Mouse (Mus musculus): ENCODE data around the gene Gpalpp1. TPM values are rescaled to one million over a fixed set of nuclear protein-coding genes. Genes with fewer than 3 reads are reported as not detected.

Gene Gpalpp1
- polyA plus RNA-seq, 1 experiment from 2014 or later = 16.1 TPM

DNA sequence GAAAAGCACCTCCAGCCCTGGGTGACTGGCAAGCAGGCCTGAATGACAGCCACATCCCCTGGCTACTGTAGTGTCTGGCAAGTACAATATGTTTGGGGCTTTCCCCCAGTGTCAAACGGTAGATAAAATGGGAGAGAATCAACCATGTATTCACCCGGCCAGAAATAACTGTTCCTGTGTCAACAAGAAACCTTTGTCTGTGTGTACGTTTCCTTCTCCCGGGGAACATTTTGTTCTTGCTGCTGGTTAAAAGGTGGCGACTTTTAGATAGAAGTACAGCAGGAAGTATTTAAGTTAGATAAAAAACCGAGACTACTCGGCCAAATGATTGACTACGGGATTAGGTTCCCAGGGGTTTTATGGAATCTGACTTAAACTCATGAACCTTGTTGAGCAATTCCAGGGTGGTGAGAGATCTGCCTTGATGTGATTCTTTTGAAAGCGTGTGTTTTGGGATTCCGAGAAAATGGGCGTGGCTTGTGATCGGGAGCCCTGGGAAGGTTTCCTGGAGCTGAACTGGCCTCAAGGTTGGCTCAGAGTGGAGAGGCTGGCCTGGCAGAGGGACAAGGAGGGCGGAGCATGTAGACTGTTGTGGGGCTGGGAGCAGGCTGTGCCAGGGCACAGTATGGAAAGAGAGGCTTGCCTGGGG, 39.1 kb upstream of the Gpalpp1 start:
- no peaks in the 10 kb centered on the region for H3K9me3 ChIP-seq (ENCODE audit: control insufficient read depth, low read length)
- H3K4me2 ChIP-seq (ENCODE audit: low read length) = peak overlapping the region; percentile 14
- WGBS = 34% methylated on average over 13 of the region's 13 CpGs
- no peaks in the 10 kb centered on the region for H3K27me3 ChIP-seq (replicated peaks; ENCODE audit: control insufficient read depth, insufficient read depth, low read length)
- ATAC-seq = no peak
- H3K27ac ChIP-seq (ENCODE audit: low read length) = no peak overlapping the region
- no peak overlapping the region for H3K9ac ChIP-seq (replicated peaks; ENCODE audit: low read depth, low read length)
- no peaks in the 10 kb centered on the region for H3K36me3 ChIP-seq (ENCODE audit: control insufficient read depth, insufficient read depth)
- no peak overlapping the region for H3K4me3 ChIP-seq (replicated peaks; ENCODE audit: low read length)
- H3K4me1 ChIP-seq (replicated peaks; ENCODE audit: control insufficient read depth, insufficient read depth, low read length) = peaks cover 26% of the 10 kb centered on the region

DNA sequence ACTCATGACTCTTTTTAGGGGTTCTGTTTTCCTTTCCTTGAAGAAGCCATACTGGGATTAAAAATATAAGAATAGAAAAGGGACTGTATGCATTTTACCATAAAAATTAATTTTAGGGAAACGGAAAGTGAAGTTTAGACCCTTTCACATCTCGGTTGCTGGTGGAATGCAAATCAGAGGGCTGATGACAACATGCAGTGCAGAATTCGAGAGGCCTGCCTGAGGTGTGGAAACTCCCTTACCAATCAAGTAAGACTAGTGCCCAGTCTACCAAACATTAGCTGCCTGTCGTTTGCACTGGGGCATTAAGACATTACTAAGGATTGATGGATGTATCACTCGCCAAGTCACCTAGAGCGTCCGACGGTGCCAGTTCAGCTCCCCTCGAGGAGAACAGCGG, 37.7 kb upstream of the Gpalpp1 start:
- whole genome bisulfite sequencing = 90% methylated on average over 10 of the region's 10 CpGs
- H3K9me3 ChIP-seq (ENCODE audit: control insufficient read depth, low read length) = no peaks in the 10 kb centered on the region
- no peak for ATAC-seq

GRCm38 (mm10) chr14:76147061-76147460, 36.5 kb upstream of the Gpalpp1 start:
- Histone ChIP-seq H3K36me3 (ENCODE audit: control insufficient read depth, insufficient read depth) (no peaks in the 10 kb centered on the region), H3K4me2 (ENCODE audit: low read length) (no peak overlapping the region), H3K9ac (replicated peaks; ENCODE audit: low read depth, low read length) (no peak overlapping the region), H3K27me3 (replicated peaks; ENCODE audit: control insufficient read depth, insufficient read depth, low read length) (no peaks in the 10 kb centered on the region), H3K4me3 (replicated peaks; ENCODE audit: low read length) (no peak overlapping the region), H3K4me1 (replicated peaks; ENCODE audit: control insufficient read depth, insufficient read depth, low read length) (peaks cover 19% of the 10 kb centered on the region), H3K9me3 (ENCODE audit: control insufficient read depth, low read length) (no peaks in the 10 kb centered on the region), H3K27ac (ENCODE audit: low read length) (no peak overlapping the region)
- ATAC-seq = no peak
- 85% methylated on average over 6 of the region's 6 CpGs for WGBS

More for the DNA sequence above, 37.7 kb upstream of the Gpalpp1 start:
- no peaks in the 10 kb centered on the region for H3K27me3 ChIP-seq (replicated peaks; ENCODE audit: control insufficient read depth, insufficient read depth, low read length)
- H3K4me2 ChIP-seq (ENCODE audit: low read length) = no peak overlapping the region
- no peak overlapping the region for H3K9ac ChIP-seq (replicated peaks; ENCODE audit: low read depth, low read length)
- peaks cover 23% of the 10 kb centered on the region for H3K4me1 ChIP-seq (replicated peaks; ENCODE audit: control insufficient read depth, insufficient read depth, low read length)
- no peak overlapping the region for H3K4me3 ChIP-seq (replicated peaks; ENCODE audit: low read length)
- H3K27ac ChIP-seq (ENCODE audit: low read length) = no peak overlapping the region
- H3K36me3 ChIP-seq (ENCODE audit: control insufficient read depth, insufficient read depth) = no peaks in the 10 kb centered on the region

DNA sequence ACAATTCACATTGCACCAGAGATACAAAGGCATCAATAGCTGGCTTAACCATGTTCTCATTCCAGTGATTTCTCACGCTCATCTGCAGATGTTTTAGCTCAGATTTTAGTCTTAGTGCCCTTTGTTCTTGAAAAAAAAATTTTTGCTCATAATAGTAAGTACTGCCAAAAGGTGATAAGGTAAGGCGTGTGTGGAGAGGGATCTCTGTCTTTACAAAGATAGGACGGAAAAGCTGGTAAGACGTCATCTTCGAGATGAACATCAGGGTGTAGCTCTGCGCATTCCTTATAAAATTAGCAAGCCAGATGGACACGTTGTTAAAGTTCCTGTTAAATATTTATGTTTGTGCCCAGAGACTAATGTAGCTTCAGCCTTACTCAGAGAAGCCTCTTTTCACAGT, 35.3 kb upstream of the Gpalpp1 start:
- WGBS = 58% methylated on average over 7 of the region's 7 CpGs
- Histone ChIP-seq H3K36me3 (ENCODE audit: control insufficient read depth, insufficient read depth) (no peaks in the 10 kb centered on the region), H3K27me3 (replicated peaks; ENCODE audit: control insufficient read depth, insufficient read depth, low read length) (no peaks in the 10 kb centered on the region), H3K4me3 (replicated peaks; ENCODE audit: low read length) (no peak overlapping the region), H3K4me1 (replicated peaks; ENCODE audit: control insufficient read depth, insufficient read depth, low read length) (peaks cover 11% of the 10 kb centered on the region), H3K27ac (ENCODE audit: low read length) (no peak overlapping the region), H3K9me3 (ENCODE audit: control insufficient read depth, low read length) (no peaks in the 10 kb centered on the region), H3K9ac (replicated peaks; ENCODE audit: low read depth, low read length) (no peak overlapping the region), H3K4me2 (ENCODE audit: low read length) (no peak overlapping the region)
- ATAC-seq = no peak

DNA sequence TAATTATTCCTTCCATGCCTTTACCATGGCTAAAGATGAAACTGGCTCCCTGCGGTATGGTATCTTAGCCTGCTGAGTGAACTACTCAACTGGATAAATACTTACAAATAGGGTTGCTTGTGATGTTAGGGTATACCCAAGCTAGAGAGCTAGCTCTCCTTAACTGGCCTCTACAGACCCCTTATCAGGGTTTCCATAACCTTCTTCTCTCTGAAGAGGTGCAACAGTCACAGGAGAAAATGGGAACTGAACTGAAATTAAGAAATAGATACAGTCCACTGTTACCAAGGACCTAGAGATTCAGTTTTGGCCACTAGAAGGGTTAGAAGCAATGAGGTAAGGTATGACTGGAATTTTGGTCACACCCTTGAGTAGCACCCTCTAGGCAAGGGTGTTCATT, 34.7 kb upstream of the Gpalpp1 start:
- Histone ChIP-seq H3K4me3 (replicated peaks; ENCODE audit: low read length) (no peak overlapping the region), H3K4me2 (ENCODE audit: low read length) (no peak overlapping the region), H3K9me3 (ENCODE audit: control insufficient read depth, low read length) (no peaks in the 10 kb centered on the region), H3K27me3 (replicated peaks; ENCODE audit: control insufficient read depth, insufficient read depth, low read length) (no peaks in the 10 kb centered on the region), H3K27ac (ENCODE audit: low read length) (no peak overlapping the region), H3K36me3 (ENCODE audit: control insufficient read depth, insufficient read depth) (no peaks in the 10 kb centered on the region), H3K9ac (replicated peaks; ENCODE audit: low read depth, low read length) (no peak overlapping the region), H3K4me1 (replicated peaks; ENCODE audit: control insufficient read depth, insufficient read depth, low read length) (peaks cover 5% of the 10 kb centered on the region)
- 100% methylated on average over 1 of the region's 1 CpGs for WGBS
- no peak for ATAC-seq

- no peak for ATAC-seq
Measured at GRCm38 (mm10) chr14:76134975-76135374, 24.4 kb upstream of the Gpalpp1 start.

GRCm38 (mm10) chr14:76128174-76128573, 17.6 kb upstream of the Gpalpp1 start:
- no peaks in the 10 kb centered on the region for H3K9me3 ChIP-seq (ENCODE audit: control insufficient read depth, low read length)
- H3K27me3 ChIP-seq (replicated peaks; ENCODE audit: control insufficient read depth, insufficient read depth, low read length) = no peaks in the 10 kb centered on the region
- peaks cover 39% of the 10 kb centered on the region for H3K36me3 ChIP-seq (ENCODE audit: control insufficient read depth, insufficient read depth)
- H3K4me2 ChIP-seq (ENCODE audit: low read length) = no peak overlapping the region
- no peak overlapping the region for H3K4me3 ChIP-seq (replicated peaks; ENCODE audit: low read length)
- no peaks in the 10 kb centered on the region for H3K4me1 ChIP-seq (replicated peaks; ENCODE audit: control insufficient read depth, insufficient read depth, low read length)
- H3K9ac ChIP-seq (replicated peaks; ENCODE audit: low read depth, low read length) = no peak overlapping the region
- H3K27ac ChIP-seq (ENCODE audit: low read length) = no peak overlapping the region
- no peak for ATAC-seq
- WGBS = 89% methylated on average over 4 of the region's 4 CpGs

More at GRCm38 (mm10) chr14:76134975-76135374, 24.4 kb upstream of the Gpalpp1 start:
- Histone ChIP-seq H3K27me3 (replicated peaks; ENCODE audit: control insufficient read depth, insufficient read depth, low read length) (no peaks in the 10 kb centered on the region), H3K4me2 (ENCODE audit: low read length) (no peak overlapping the region), H3K36me3 (ENCODE audit: control insufficient read depth, insufficient read depth) (peaks cover 33% of the 10 kb centered on the region), H3K4me1 (replicated peaks; ENCODE audit: control insufficient read depth, insufficient read depth, low read length) (no peaks in the 10 kb centered on the region), H3K27ac (ENCODE audit: low read length) (no peak overlapping the region), H3K4me3 (replicated peaks; ENCODE audit: low read length) (no peak overlapping the region), H3K9ac (replicated peaks; ENCODE audit: low read depth, low read length) (no peak overlapping the region), H3K9me3 (ENCODE audit: control insufficient read depth, low read length) (no peaks in the 10 kb centered on the region)
- WGBS = 94% methylated on average over 4 of the region's 4 CpGs

DNA sequence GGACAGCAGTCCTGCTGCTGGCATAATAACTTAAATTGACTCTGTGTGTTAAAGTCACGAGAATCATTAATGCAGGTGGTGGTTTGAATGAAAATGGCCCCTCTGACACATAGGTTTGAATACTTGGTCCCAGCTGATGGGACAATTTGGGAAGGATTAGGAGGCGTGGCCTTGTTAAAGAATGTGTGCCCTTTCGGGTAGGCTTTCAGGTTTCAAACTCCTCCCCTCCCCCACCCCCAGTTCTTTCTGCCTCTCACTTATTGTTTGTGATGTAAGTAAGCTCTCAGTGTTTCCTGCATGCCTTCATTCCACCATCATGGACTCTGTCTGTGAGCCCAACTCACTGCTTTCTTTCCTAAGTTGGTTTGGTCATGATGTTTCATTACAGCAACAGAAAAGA, 16.8 kb upstream of the Gpalpp1 start:
- Histone ChIP-seq H3K4me1 (replicated peaks; ENCODE audit: control insufficient read depth, insufficient read depth, low read length) (no peaks in the 10 kb centered on the region), H3K27ac (ENCODE audit: low read length) (no peak overlapping the region), H3K36me3 (ENCODE audit: control insufficient read depth, insufficient read depth) (peaks cover 31% of the 10 kb centered on the region), H3K4me2 (ENCODE audit: low read length) (no peak overlapping the region), H3K4me3 (replicated peaks; ENCODE audit: low read length) (no peak overlapping the region), H3K9me3 (ENCODE audit: control insufficient read depth, low read length) (no peaks in the 10 kb centered on the region), H3K9ac (replicated peaks; ENCODE audit: low read depth, low read length) (no peak overlapping the region), H3K27me3 (replicated peaks; ENCODE audit: control insufficient read depth, insufficient read depth, low read length) (no peaks in the 10 kb centered on the region)
- 78% methylated on average over 3 of the region's 3 CpGs for WGBS
- ATAC-seq = no peak

- no peak for ATAC-seq
- H3K4me1 ChIP-seq (replicated peaks; ENCODE audit: control insufficient read depth, insufficient read depth, low read length) = no peaks in the 10 kb centered on the region
- H3K9ac ChIP-seq (replicated peaks; ENCODE audit: low read depth, low read length) = no peak overlapping the region
- no peaks in the 10 kb centered on the region for H3K27me3 ChIP-seq (replicated peaks; ENCODE audit: control insufficient read depth, insufficient read depth, low read length)
- no peak overlapping the region for H3K4me3 ChIP-seq (replicated peaks; ENCODE audit: low read length)
- WGBS = 96% methylated on average over 8 of the region's 8 CpGs
- H3K9me3 ChIP-seq (ENCODE audit: control insufficient read depth, low read length) = no peaks in the 10 kb centered on the region
- H3K36me3 ChIP-seq (ENCODE audit: control insufficient read depth, insufficient read depth) = peaks cover 23% of the 10 kb centered on the region
- no peak overlapping the region for H3K4me2 ChIP-seq (ENCODE audit: low read length)
- H3K27ac ChIP-seq (ENCODE audit: low read length) = no peak overlapping the region
Measured at GRCm38 (mm10) chr14:76122663-76123058, 12.1 kb upstream of the Gpalpp1 start.
